Mouse (Mus musculus) liver, embryonic 15.5 days (tissue): ENCODE data around the gene Ttc1. TPM values are rescaled to one million over a fixed set of nuclear protein-coding genes. Genes with fewer than 3 reads are reported as not detected.

Experiments used
- ATAC-seq: fragments of 200-750 bp; cut with Nextera tagmentation; 2 replicates; pipeline ENCODE4 v1.8.0; 2017; ENCODE audit warnings: moderate number of reproducible peaks, mild to moderate bottlenecking, moderate library complexity; ENCODE audit not compliant: insufficient read depth
- H3K27ac ChIP-seq: fragments of 300-500 bp; sonication (generic); replicated peaks from 2 replicates; pipeline ENCODE4 v1.5.1; 2015; ENCODE audit warnings: mild to moderate bottlenecking, inconsistent platforms
- H3K27me3 ChIP-seq: fragments of 300-500 bp; sonication (generic); 2 replicates; pipeline ENCODE4 v1.6.1; 2015; ENCODE audit warnings: mild to moderate bottlenecking, inconsistent platforms
- H3K36me3 ChIP-seq: fragments of 300-500 bp; sonication (generic); replicated peaks from 2 replicates; pipeline ENCODE4 v1.6.1; 2015; ENCODE audit warnings: moderate library complexity, mild to moderate bottlenecking, inconsistent platforms
- H3K4me1 ChIP-seq: fragments of 300-500 bp; sonication (generic); replicated peaks from 2 replicates; pipeline ENCODE4 v1.6.1; 2015; ENCODE audit warnings: inconsistent platforms
- H3K4me2 ChIP-seq: fragments of 300-500 bp; sonication (generic); 2 replicates; pipeline ENCODE4 v1.6.1; 2015; ENCODE audit warnings: moderate library complexity, mild to moderate bottlenecking, inconsistent platforms
- H3K4me3 ChIP-seq: fragments of 300-500 bp; sonication (generic); replicated peaks from 2 replicates; pipeline ENCODE4 v1.5.1; 2015; ENCODE audit warnings: mild to moderate bottlenecking, inconsistent platforms
- H3K9ac ChIP-seq: fragments of 300-500 bp; sonication (generic); 2 replicates; pipeline ENCODE4 v1.6.1; 2015; ENCODE audit warnings: moderate library complexity, mild to moderate bottlenecking, inconsistent platforms
- H3K9me3 ChIP-seq: fragments of 300-500 bp; sonication (generic); replicated peaks from 2 replicates; pipeline ENCODE4 v1.6.1; 2016; ENCODE audit warnings: inconsistent platforms
- WGBS: fragments of 180-500 bp; shearing (Covaris S2); methylation state at CpG from one replicate; pipeline ENCODE4 v1.1.7; 2015; ENCODE audit warnings: mixed read lengths; ENCODE audit not compliant: insufficient replicate concordance; 5-methylcytosine and 5-hydroxymethylcytosine counted together
- polyA plus RNA-seq: library from polyadenylated mRNA; unstranded; fragments of >200 nt; fragmentation: Nextera tagmentation; extraction: Ambion mirVana; gene quantifications from 2 replicates; pipeline ENCODE4 v1.2.1, GENCODE M21; 2015

Gene Ttc1
- polyA plus RNA-seq, 1 experiment from 2014 or later, result 29.5 TPM

- ATAC-seq, result no peak
- Histone ChIP-seq H3K4me2 (peak overlapping the region; percentile 66), H3K36me3 (no peaks in the 10 kb centered on the region), H3K9me3 (no peaks in the 10 kb centered on the region), H3K4me3 (peak overlapping the region; percentile 52), H3K4me1 (no peaks in the 10 kb centered on the region), H3K9ac (no peak overlapping the region), H3K27ac (no peak overlapping the region), H3K27me3 (peaks cover 35% of the 10 kb centered on the region)
- WGBS, result 5% methylated on average over 37 of the region's 37 CpGs
Measured at GRCm38 (mm10) chr11:43766922-43767648, 19.3 kb upstream of the Ttc1 start.

DNA sequence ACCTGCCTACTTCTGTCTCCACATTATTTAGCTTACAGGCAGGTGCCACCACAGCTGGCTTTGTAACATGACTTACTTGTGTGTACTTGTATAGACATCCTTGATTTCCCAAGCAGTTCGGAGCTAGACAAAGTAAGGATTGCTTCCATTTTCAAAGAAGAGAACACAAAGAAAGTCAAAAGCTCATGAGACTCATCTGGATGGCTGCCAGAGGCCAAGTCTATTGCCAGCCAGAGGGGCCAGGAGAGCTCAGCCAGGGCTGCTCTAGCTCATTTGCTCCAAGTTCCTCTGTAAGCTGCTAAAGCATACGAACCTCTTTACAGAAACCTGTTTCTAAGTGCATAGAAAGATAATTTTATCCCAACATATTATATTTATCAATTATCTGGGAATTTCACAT lies 10.6 kb upstream of the Ttc1 start:
- Histone ChIP-seq H3K4me2 (no peak overlapping the region), H3K36me3 (no peaks in the 10 kb centered on the region), H3K27me3 (peaks cover 12% of the 10 kb centered on the region), H3K27ac (no peak overlapping the region), H3K4me1 (no peaks in the 10 kb centered on the region), H3K4me3 (no peak overlapping the region), H3K9me3 (no peaks in the 10 kb centered on the region), H3K9ac (no peak overlapping the region)
- ATAC-seq, result no peak
- WGBS, result 63% methylated on average over 2 of the region's 2 CpGs

GRCm38 (mm10) chr11:43755411-43755810 lies 7.6 kb upstream of the Ttc1 start:
- Histone ChIP-seq H3K4me2 (no peak overlapping the region), H3K36me3 (no peaks in the 10 kb centered on the region), H3K9me3 (no peaks in the 10 kb centered on the region), H3K27me3 (0 out of 2 replicates have a peak, but pooled peaks cover 9% of the 10 kb centered on the region), H3K9ac (no peak overlapping the region), H3K27ac (no peak overlapping the region), H3K4me3 (no peak overlapping the region), H3K4me1 (no peaks in the 10 kb centered on the region)
- no peak for ATAC-seq
- WGBS, result 50% methylated on average over 5 of the region's 5 CpGs

DNA sequence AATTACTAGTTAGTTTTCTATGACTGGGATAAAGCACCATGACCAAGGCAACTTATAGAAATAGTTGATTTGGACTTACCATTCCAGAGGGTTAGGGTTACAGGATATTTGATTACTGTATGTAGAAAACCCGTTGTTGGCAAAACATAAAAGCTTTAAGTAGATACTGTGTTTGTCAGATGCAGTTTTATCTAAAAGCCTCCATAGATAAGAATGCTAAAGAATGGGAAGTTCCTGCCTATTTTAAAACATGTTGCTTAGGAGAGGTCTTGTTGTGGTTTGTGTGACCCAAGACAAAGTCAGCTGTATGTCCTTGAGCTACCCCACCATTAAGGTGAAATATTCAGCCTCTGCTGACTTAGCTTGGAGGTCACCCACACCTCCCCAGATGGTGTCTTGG lies 6.8 kb upstream of the Ttc1 start:
- no peak for ATAC-seq
- 29% methylated on average over 1 of the region's 1 CpGs for WGBS
- Histone ChIP-seq H3K27ac (no peak overlapping the region), H3K36me3 (no peaks in the 10 kb centered on the region), H3K27me3 (0 out of 2 replicates have a peak, but pooled peaks cover 9% of the 10 kb centered on the region), H3K9me3 (no peaks in the 10 kb centered on the region), H3K9ac (no peak overlapping the region), H3K4me1 (no peaks in the 10 kb centered on the region), H3K4me2 (no peak overlapping the region), H3K4me3 (no peak overlapping the region)

- no peak for ATAC-seq
- no peak overlapping the region for H3K27ac ChIP-seq
- no peaks in the 10 kb centered on the region for H3K36me3 ChIP-seq
- H3K4me1 ChIP-seq, result peaks cover 9% of the 10 kb centered on the region
- H3K9me3 ChIP-seq, result no peaks in the 10 kb centered on the region
- H3K4me2 ChIP-seq, result no peak overlapping the region
- H3K4me3 ChIP-seq, result no peak overlapping the region
- H3K27me3 ChIP-seq, result 0 out of 2 replicates have a peak, but pooled peaks cover 9% of the 10 kb centered on the region
- 58% methylated on average over 2 of the region's 2 CpGs for WGBS
- H3K9ac ChIP-seq, result no peak overlapping the region
Measured at GRCm38 (mm10) chr11:43751542-43751941, 3.7 kb upstream of the Ttc1 start.

DNA sequence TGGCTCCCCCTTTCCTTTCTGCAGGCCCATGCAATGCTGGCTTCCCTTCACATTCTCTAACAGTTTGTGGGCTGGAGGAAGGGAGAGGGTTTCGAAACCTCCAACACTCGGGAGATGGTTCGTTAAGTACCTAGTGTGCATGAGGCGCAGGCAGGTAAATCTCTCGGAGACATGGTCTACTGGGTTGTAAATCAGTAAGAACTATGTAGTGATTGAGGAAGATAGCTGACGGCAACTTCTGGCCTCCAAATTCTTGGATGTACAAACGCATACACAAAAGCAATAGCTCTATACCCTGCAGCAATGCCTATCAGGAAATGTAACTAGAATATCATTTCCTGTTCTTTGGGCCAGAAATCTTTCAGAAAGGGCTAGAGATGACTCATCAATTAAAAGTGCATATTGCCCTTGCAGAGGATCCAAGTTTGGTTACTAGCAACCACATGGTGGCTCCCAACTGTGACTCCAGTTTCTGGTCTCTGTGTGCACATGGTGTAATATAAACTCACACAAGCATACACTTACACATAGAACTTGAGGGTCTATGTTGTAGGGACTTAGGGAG lies 19.0 kb downstream of the Ttc1 start:
- Histone ChIP-seq H3K4me3 (no peak overlapping the region), H3K36me3 (peaks cover 47% of the 10 kb centered on the region), H3K9ac (no peak overlapping the region), H3K27ac (no peak overlapping the region), H3K4me2 (no peak overlapping the region), H3K9me3 (no peaks in the 10 kb centered on the region), H3K4me1 (peaks cover 3% of the 10 kb centered on the region; the same call in 1 of the 2 replicates), H3K27me3 (no peaks in the 10 kb centered on the region)
- no peak for ATAC-seq
- 20% methylated on average over 7 of the region's 7 CpGs for WGBS

- no peak overlapping the region for H3K27ac ChIP-seq
- H3K4me2 ChIP-seq, result no peak overlapping the region
- 16% methylated on average over 7 of the region's 7 CpGs for WGBS
- peaks cover 37% of the 10 kb centered on the region for H3K36me3 ChIP-seq
- no peaks in the 10 kb centered on the region for H3K9me3 ChIP-seq
- H3K9ac ChIP-seq, result no peak overlapping the region
- no peak overlapping the region for H3K4me3 ChIP-seq
- ATAC-seq, result no peak
- no peaks in the 10 kb centered on the region for H3K27me3 ChIP-seq
- H3K4me1 ChIP-seq, result peaks cover 3% of the 10 kb centered on the region; the same call in 1 of the 2 replicates
Measured at GRCm38 (mm10) chr11:43727796-43728195, 20.0 kb downstream of the Ttc1 start.

DNA sequence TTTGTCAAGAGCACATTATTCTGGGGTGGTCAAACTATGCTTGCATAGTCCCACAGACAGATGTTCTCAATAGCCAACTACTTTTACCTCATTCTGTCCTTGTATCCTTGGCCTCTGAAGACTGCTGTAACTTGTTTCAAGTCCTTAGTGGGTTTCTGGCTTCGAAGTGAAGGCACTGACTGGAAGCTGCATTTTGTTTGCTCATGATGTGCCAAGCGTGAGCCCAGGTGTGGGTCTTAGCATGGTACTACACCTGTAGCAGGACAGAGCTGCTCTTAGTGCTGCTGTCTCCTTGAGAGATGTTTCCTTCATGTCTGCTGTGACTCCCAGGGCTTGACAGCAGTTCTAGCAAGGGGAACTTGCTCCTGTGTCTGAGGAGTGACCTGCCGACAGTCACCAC lies 24.4 kb downstream of the Ttc1 start:
- H3K9me3 ChIP-seq, result no peaks in the 10 kb centered on the region
- no peak overlapping the region for H3K4me2 ChIP-seq
- H3K36me3 ChIP-seq, result peaks cover 26% of the 10 kb centered on the region
- H3K4me3 ChIP-seq, result no peak overlapping the region
- WGBS, result 73% methylated on average over 3 of the region's 3 CpGs
- no peak for ATAC-seq
- no peak overlapping the region for H3K9ac ChIP-seq
- no peaks in the 10 kb centered on the region for H3K27me3 ChIP-seq
- H3K27ac ChIP-seq, result no peak overlapping the region
- H3K4me1 ChIP-seq, result no peaks in the 10 kb centered on the region

DNA sequence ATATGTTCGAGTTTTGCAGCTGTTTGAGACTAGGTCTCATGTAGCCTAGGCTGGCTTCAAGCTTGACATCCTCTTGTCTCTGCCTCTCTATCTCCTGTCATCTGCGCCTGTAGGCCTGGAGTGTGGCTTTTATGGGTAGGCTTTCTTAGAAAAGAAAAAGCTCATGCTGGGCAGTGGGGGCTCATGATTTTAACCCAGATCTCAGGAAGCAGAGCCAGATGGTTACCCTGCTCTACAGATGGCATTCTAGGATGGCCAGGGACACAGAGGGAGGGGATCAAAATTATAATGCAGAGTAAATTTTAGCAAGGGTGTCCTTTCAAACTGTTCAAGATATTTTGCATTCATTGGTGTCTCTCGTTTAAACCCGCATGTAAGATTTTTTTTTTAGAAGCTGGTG lies 35.6 kb downstream of the Ttc1 start:
- H3K36me3 ChIP-seq, result peaks cover 14% of the 10 kb centered on the region
- H3K9ac ChIP-seq, result no peak overlapping the region
- no peak for ATAC-seq
- H3K9me3 ChIP-seq, result no peaks in the 10 kb centered on the region
- H3K4me2 ChIP-seq, result no peak overlapping the region
- WGBS, result 63% methylated on average over 4 of the region's 4 CpGs
- H3K27me3 ChIP-seq, result no peaks in the 10 kb centered on the region
- no peak overlapping the region for H3K4me3 ChIP-seq
- H3K27ac ChIP-seq, result no peak overlapping the region
- H3K4me1 ChIP-seq, result no peaks in the 10 kb centered on the region

- Histone ChIP-seq H3K9me3 (no peaks in the 10 kb centered on the region), H3K4me3 (no peak overlapping the region), H3K4me1 (no peaks in the 10 kb centered on the region), H3K36me3 (peaks cover 26% of the 10 kb centered on the region), H3K27ac (no peak overlapping the region), H3K9ac (no peak overlapping the region), H3K27me3 (no peaks in the 10 kb centered on the region), H3K4me2 (no peak overlapping the region)
- 58% methylated on average over 2 of the region's 2 CpGs for WGBS
- no peak for ATAC-seq
Measured at GRCm38 (mm10) chr11:43708409-43708808, 39.4 kb downstream of the Ttc1 start.

- Histone ChIP-seq H3K27ac (no peak overlapping the region), H3K4me3 (no peak overlapping the region), H3K9ac (no peak overlapping the region), H3K27me3 (no peaks in the 10 kb centered on the region), H3K4me1 (no peaks in the 10 kb centered on the region), H3K36me3 (peaks cover 36% of the 10 kb centered on the region), H3K4me2 (no peak overlapping the region), H3K9me3 (no peaks in the 10 kb centered on the region)
- WGBS, result 71% methylated on average over 10 of the region's 10 CpGs
- no peak for ATAC-seq
Measured at GRCm38 (mm10) chr11:43705751-43706150, 42.1 kb downstream of the Ttc1 start.
